Mouse (Mus musculus) megakaryocyte, embryonic 14.5 days (primary cell): ENCODE measurements around the gene Pabpn1.

Experiments used
- FLI1 ChIP-seq: IDR thresholded peaks from 2 replicates; pipeline ENCODE4 v1.6.1; 2012; ENCODE audit warnings: low read length, inconsistent platforms, mixed read lengths
- GATA1 ChIP-seq: IDR thresholded peaks from 3 replicates; pipeline ENCODE4 v1.6.1; 2012; ENCODE audit warnings: mixed read lengths, low read length, inconsistent platforms, borderline replicate concordance

- TF ChIP-seq GATA1 = no peak
- TF ChIP-seq FLI1 = no peak
Measured at GRCm38 (mm10) chr14:54864313-54865036, 27.8 kb upstream of the Pabpn1 start.
